Mouse (Mus musculus): ENCODE results near the gene Mlycd.

DNA sequence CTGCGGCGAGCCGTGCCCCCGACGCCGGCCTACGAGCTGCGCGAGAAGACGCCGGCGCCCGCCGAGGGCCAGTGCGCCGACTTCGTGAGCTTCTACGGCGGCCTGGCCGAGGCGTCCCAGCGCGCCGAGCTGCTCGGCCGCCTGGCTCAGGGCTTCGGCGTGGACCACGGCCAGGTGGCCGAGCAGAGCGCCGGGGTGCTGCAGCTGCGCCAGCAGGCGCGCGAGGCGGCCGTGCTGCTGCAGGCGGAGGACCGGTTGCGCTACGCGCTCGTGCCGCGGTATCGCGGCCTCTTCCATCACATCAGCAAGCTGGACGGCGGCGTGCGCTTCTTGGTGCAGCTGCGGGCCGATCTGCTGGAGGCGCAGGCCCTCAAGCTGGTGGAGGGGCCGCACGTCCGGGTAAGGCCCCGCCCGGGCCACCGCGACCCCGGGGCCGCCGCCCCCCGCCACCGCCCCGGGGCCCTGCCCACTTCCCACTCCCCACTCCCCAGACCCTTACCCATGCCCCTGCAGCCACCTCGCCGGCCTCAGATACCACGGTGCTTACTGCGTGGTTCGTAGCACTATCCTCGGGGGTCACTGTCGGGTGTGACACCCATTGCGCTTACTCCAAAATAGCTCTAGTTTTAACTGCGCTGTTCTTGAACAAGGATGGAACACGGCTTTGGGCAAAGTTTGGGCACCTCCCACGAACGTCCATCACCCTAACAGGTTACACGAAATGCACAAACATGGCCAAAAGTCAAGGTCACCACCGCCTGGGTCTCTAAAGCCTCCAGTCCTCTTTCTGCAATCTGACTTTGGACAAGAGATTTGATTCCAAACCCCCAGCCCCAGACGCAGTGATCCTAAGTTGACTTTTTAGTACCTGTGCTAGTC is 633 bp downstream of the Mlycd start:
- no peak for TF ChIP-seq POLR2A (IDR thresholded peaks at IDR 0.05; ENCODE audit: borderline replicate concordance, control insufficient read depth, low read depth, low read length)
- TF ChIP-seq CTCF (IDR thresholded peaks at IDR 0.05; ENCODE audit: control insufficient read depth, insufficient read depth, low read length) = no peak
